Comparison of ENCODE assay signal across 8 mouse cellular contexts in genomic region chr6:91117149-91117548, GRCm38 (mm10). TPM values are rescaled to one million over a fixed set of nuclear protein-coding genes. Genes with fewer than 3 reads are reported as not detected.
A peak's percentile ranks its signal among the peaks of the same experiment; 100 is the strongest.
DNase-seq lines count a peak whose midpoint lies in the region; ATAC-seq lines count a peak whose summit lies in the region.

No protein-coding gene starts in this region.

- H3K36me3 ChIP-seq in embryonic facial prominence, embryonic 15.5 days: no peaks in the 10 kb centered on the region
- H3K36me3 ChIP-seq in limb, embryonic 15.5 days: no peaks in the 10 kb centered on the region
- no peaks in the 10 kb centered on the region for H3K36me3 ChIP-seq in stomach, embryonic 16.5 days (ENCODE audit: control insufficient read depth, insufficient read depth, low read length)

- ATAC-seq in embryonic facial prominence, embryonic 15.5 days (ENCODE audit: insufficient number of reproducible peaks, low FRiP score, low TSS enrichment, low read depth): no peak
- no peak for ATAC-seq in limb, embryonic 15.5 days (ENCODE audit: insufficient number of reproducible peaks, low FRiP score, low TSS enrichment, low read depth)
- ATAC-seq in stomach, embryonic 16.5 days (ENCODE audit: insufficient read depth, low FRiP score): no peak

- H3K9me3 ChIP-seq in embryonic facial prominence, embryonic 15.5 days (replicated peaks): no peaks in the 10 kb centered on the region
- H3K9me3 ChIP-seq in limb, embryonic 15.5 days: no peaks in the 10 kb centered on the region
- H3K9me3 ChIP-seq in stomach, embryonic 16.5 days (replicated peaks; ENCODE audit: control insufficient read depth, low read length): no peaks in the 10 kb centered on the region

- peak overlapping the region; percentile 63 for H3K4me3 ChIP-seq in embryonic facial prominence, embryonic 15.5 days (replicated peaks)
- peak overlapping the region; percentile 63 for H3K4me3 ChIP-seq in limb, embryonic 15.5 days
- peak overlapping the region; percentile 67 for H3K4me3 ChIP-seq in stomach, embryonic 16.5 days (replicated peaks; ENCODE audit: low read length)

- H3K4me2 ChIP-seq in embryonic facial prominence, embryonic 15.5 days (replicated peaks): peak overlapping the region; percentile 100
- H3K4me2 ChIP-seq in limb, embryonic 15.5 days: peak overlapping the region; percentile 99
- peak overlapping the region; percentile 100 for H3K4me2 ChIP-seq in stomach, embryonic 16.5 days (ENCODE audit: low read depth, low read length)

- H3K4me1 ChIP-seq in embryonic facial prominence, embryonic 15.5 days: peaks cover 18% of the 10 kb centered on the region
- H3K4me1 ChIP-seq in limb, embryonic 15.5 days: peaks cover 20% of the 10 kb centered on the region
- peaks cover 20% of the 10 kb centered on the region; the same call in 1 of the 2 replicates for H3K4me1 ChIP-seq in stomach, embryonic 16.5 days (ENCODE audit: control insufficient read depth, insufficient read depth, low read length)

- H3K9ac ChIP-seq in embryonic facial prominence, embryonic 15.5 days: no peak overlapping the region
- no peak overlapping the region for H3K9ac ChIP-seq in limb, embryonic 15.5 days
- H3K9ac ChIP-seq in stomach, embryonic 16.5 days (ENCODE audit: low read length): peak overlapping the region; percentile 77

- intact Hi-C loops in left cerebral cortex, postnatal 14 days (cut with DNase I): no loop called here

- WGBS in embryonic facial prominence, embryonic 15.5 days: 4% methylated on average over 9 of the region's 9 CpGs
- 4% methylated on average over 9 of the region's 9 CpGs for WGBS in limb, embryonic 15.5 days
- WGBS in stomach, embryonic 16.5 days: 5% methylated on average over 9 of the region's 9 CpGs

- peaks cover 11% of the 10 kb centered on the region for H3K27me3 ChIP-seq in embryonic facial prominence, embryonic 15.5 days
- H3K27me3 ChIP-seq in limb, embryonic 15.5 days: peaks cover 18% of the 10 kb centered on the region
- H3K27me3 ChIP-seq in stomach, embryonic 16.5 days (ENCODE audit: control insufficient read depth, insufficient read depth, low read length): no peaks in the 10 kb centered on the region; the same call in 1 of the 2 replicates

- H3K27ac ChIP-seq in embryonic facial prominence, embryonic 15.5 days (replicated peaks): no peak overlapping the region
- no peak overlapping the region for H3K27ac ChIP-seq in limb, embryonic 15.5 days
- H3K27ac ChIP-seq in stomach, embryonic 16.5 days (ENCODE audit: low read length): no peak overlapping the region

- peak; percentile 42 for DNase-seq in adrenal gland, postnatal 14 days
- DNase-seq in adrenal gland, postnatal 4 days (ENCODE audit: low spot score in 2 of 2): no peak
- peak; percentile 21 to 64 for DNase-seq in left cerebral cortex, postnatal 14 days (ENCODE audit: low spot score in 2 of 2)
- no peak for DNase-seq in left cerebral cortex, adult 11 months (ENCODE audit: low spot score)
- no peak for DNase-seq in thymus, postnatal 25 days

RNA-seq across cellular contexts. Expression of gene Nup210, which starts 0.5 kb away (rescaled TPM):
- 9.4 and 16.7 TPM in 2 replicates for total RNA-seq in adrenal gland, postnatal 14 days (2021)
- 10 to 100 TPM; 17.0 to 24.6 TPM for total RNA-seq in adrenal gland, postnatal 4 days (2021)
- total RNA-seq in left cerebral cortex, postnatal 14 days (2021): 10 to 100 TPM; 30.0 to 35.0 TPM
- 9.2 and 9.9 TPM in 2 replicates for polyA plus RNA-seq in embryonic facial prominence, embryonic 15.5 days (2015; fragmentation: Nextera tagmentation; extraction: Ambion mirVana)
- polyA plus RNA-seq in limb, embryonic 15.5 days (2015; fragmentation: Nextera tagmentation; extraction: Ambion mirVana): 11.3 and 11.6 TPM in 2 replicates
- 12.8 and 12.9 TPM in 2 replicates for polyA plus RNA-seq in stomach, embryonic 16.5 days (2015; fragmentation: Nextera tagmentation; extraction: Ambion mirVana)

RNA-seq across cellular contexts. Expression of gene Hdac11, which starts 39.3 kb away (rescaled TPM):
- 6.3 and 7.4 TPM in 2 replicates for total RNA-seq in adrenal gland, postnatal 14 days (2021)
- total RNA-seq in adrenal gland, postnatal 4 days (2021): 10 to 100 TPM; 12.9 to 17.8 TPM
- 100 to 1,000 TPM; 130 to 142 TPM for total RNA-seq in left cerebral cortex, postnatal 14 days (2021)
- polyA plus RNA-seq in embryonic facial prominence, embryonic 15.5 days (2015; fragmentation: Nextera tagmentation; extraction: Ambion mirVana): 12.2 and 14.1 TPM in 2 replicates
- 13.5 and 13.9 TPM in 2 replicates for polyA plus RNA-seq in limb, embryonic 15.5 days (2015; fragmentation: Nextera tagmentation; extraction: Ambion mirVana)
- polyA plus RNA-seq in stomach, embryonic 16.5 days (2015; fragmentation: Nextera tagmentation; extraction: Ambion mirVana): 8.3 and 12.3 TPM in 2 replicates

Comparison
In these comparisons a context has a peak if more than half of its experiments do, and no peak if none do; other contexts are left out.
1. DNase-seq: peak in adrenal gland, postnatal 14 days (single experiment) and left cerebral cortex, postnatal 14 days (2 of 2); none in adrenal gland, postnatal 4 days (0 of 2), left cerebral cortex, adult 11 months (single experiment) and thymus, postnatal 25 days (single experiment).
2. RNA of gene Hdac11, which starts 39.3 kb away (total RNA-seq): 130 to 142 TPM in left cerebral cortex, postnatal 14 days; 12.9 to 17.8 TPM in adrenal gland, postnatal 4 days and 6.3 to 7.4 TPM in adrenal gland, postnatal 14 days; every median in the first group is over 4 times any median in the second.
3. Peak in every context shown above with its lines, with median percentiles within 50 percentile points of each other: H3K4me2 ChIP-seq and H3K4me3 ChIP-seq.